Mouse (Mus musculus): ENCODE results near the gene Gtpbp6.
"Not testable (repeated sequence)": the region's sequence is repeated elsewhere in the genome, so short reads cannot be mapped to it uniquely, and the experiment has no call there.

The Gtpbp6 gene

GRCm38 (mm10) chr5:110099656-110100580, 8.1 kb downstream of the Gtpbp6 start, which contains the start of gene Plcxd1:
Plcxd1 (plus strand) TSS chr5:110099969.
- DNase-seq: peak; percentile 53

- DNase-seq: no peak
Measured at GRCm38 (mm10) chr5:110098991-110099477, 9.0 kb downstream of the Gtpbp6 start.

GRCm38 (mm10) chr5:110094847-110095213, 13.2 kb downstream of the Gtpbp6 start:
- DNase-seq: no peak

GRCm38 (mm10) chr5:110094030-110094846, 13.8 kb downstream of the Gtpbp6 start, which contains the start of gene Gm35315:
Gm35315 (minus strand) TSS chr5:110094420.
- peak; percentile 91 for DNase-seq

GRCm38 (mm10) chr5:110091546-110091945, 16.5 kb downstream of the Gtpbp6 start:
- DNase-seq: no peak

- DNase-seq: no peak
Measured at GRCm38 (mm10) chr5:110086161-110086866, 21.7 kb downstream of the Gtpbp6 start.

- DNase-seq: no peak
Measured at GRCm38 (mm10) chr5:110082961-110083360, 25.0 kb downstream of the Gtpbp6 start.

GRCm38 (mm10) chr5:110072413-110072812, 35.6 kb downstream of the Gtpbp6 start, which contains the start of gene Gm17655:
Gm17655 (minus strand) TSS chr5:110072513.
- not testable (repeated sequence) for DNase-seq

- peak; percentile 90 for DNase-seq
Measured at GRCm38 (mm10) chr5:110057637-110058408, 50.2 kb downstream of the Gtpbp6 start.
